Mouse (Mus musculus): ENCODE measurements around the gene Plekhg1. TPM values are rescaled to one million over a fixed set of nuclear protein-coding genes. Genes with fewer than 3 reads are reported as not detected.

The Plekhg1 gene
- polyA plus RNA-seq, 1 experiment from 2014 or later: 12.4 TPM

DNA sequence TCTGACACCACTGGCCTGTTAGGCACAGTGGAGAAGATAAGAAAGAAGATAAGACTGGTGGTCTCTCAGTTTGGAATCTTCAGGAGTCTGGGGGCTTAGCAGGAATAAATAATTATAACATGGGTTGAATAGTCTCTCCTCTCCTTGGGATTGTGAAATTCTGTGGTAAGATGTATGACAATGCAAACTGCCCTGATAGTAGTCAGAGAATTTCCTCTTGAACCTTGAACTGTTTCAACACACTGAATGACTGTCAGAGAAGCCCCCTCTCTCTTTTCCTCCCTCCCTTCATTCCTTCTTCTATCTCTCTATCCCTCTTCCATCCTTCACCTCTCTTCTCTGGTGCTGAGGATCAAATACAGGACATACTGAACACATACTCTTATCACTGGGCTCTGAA is 196.7 kb downstream of the Plekhg1 start:
- DNase-seq: no peak
- H3K27ac ChIP-seq (ENCODE audit: low read depth): no peak overlapping the region
- no peak overlapping the region for H3K4me3 ChIP-seq (ENCODE audit: low read depth, low read length)
- H3K9ac ChIP-seq: no peak overlapping the region
- H3K9me3 ChIP-seq (ENCODE audit: low read depth, low read length): no peaks in the 10 kb centered on the region
- H3K36me3 ChIP-seq (ENCODE audit: insufficient read depth): 0 out of 2 replicates have a peak, but pooled peaks cover 8% of the 10 kb centered on the region
- no peak for TF ChIP-seq CTCF (IDR thresholded peaks at IDR 0.05; ENCODE audit: low read depth)
- H3K4me2 ChIP-seq: no peak overlapping the region
- ATAC-seq (ENCODE audit: insufficient read depth): no peak
- peaks cover 6% of the 10 kb centered on the region; the same call in 1 of the 2 replicates for H3K4me1 ChIP-seq (ENCODE audit: insufficient read depth)
- no peaks in the 10 kb centered on the region for H3K27me3 ChIP-seq (ENCODE audit: insufficient read depth, low read length)

DNA sequence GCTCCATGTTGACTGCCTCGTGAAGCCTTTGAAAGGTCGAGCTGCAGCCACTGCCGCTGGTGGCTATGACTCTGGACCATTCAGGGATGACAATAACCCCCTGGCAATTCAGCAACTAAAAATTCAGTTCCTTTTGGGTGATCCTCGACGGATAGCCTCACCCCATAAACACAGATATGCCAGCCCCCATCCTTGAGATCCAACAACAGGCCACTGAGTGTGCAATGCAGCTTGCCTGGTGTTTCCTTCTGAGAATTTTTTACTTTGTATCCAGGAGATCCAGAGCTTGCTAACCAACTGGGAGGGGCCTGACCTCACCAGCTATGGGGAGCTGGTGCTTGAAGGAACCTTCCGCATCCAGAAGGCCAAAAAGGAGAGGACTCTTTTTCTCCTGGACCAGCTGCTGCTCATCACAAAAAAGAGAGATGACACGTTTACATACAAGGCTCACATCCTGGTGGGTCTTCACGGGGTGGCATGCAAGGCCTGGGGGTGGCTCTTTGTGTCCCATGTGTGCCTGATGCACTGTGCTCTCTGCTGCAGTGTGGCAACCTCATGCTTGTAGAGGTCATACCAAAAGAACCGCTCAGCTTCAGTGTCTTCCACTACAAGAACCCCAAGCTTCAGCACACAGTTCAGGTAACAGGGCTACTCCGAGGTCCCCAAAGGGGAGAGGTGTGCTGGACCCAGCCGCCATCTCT is 199.9 kb downstream of the Plekhg1 start:
- peaks cover 6% of the 10 kb centered on the region; the same call in 1 of the 2 replicates for H3K4me1 ChIP-seq (ENCODE audit: insufficient read depth)
- no peak for TF ChIP-seq CTCF (IDR thresholded peaks at IDR 0.05; ENCODE audit: low read depth)
- H3K9me3 ChIP-seq (ENCODE audit: low read depth, low read length): no peaks in the 10 kb centered on the region
- peak overlapping the region; percentile 83 for H3K27ac ChIP-seq (ENCODE audit: low read depth)
- H3K4me2 ChIP-seq: no peak overlapping the region
- H3K27me3 ChIP-seq (ENCODE audit: insufficient read depth, low read length): no peaks in the 10 kb centered on the region
- no peak overlapping the region for H3K9ac ChIP-seq
- no peak overlapping the region for H3K4me3 ChIP-seq (ENCODE audit: low read depth, low read length)
- DNase-seq (no peak), ATAC-seq (ENCODE audit: insufficient read depth) (no peak)
- H3K36me3 ChIP-seq (ENCODE audit: insufficient read depth): 0 out of 2 replicates have a peak, but pooled peaks cover 8% of the 10 kb centered on the region
- 84% methylated on average over 11 of the region's 11 CpGs for WGBS

DNA sequence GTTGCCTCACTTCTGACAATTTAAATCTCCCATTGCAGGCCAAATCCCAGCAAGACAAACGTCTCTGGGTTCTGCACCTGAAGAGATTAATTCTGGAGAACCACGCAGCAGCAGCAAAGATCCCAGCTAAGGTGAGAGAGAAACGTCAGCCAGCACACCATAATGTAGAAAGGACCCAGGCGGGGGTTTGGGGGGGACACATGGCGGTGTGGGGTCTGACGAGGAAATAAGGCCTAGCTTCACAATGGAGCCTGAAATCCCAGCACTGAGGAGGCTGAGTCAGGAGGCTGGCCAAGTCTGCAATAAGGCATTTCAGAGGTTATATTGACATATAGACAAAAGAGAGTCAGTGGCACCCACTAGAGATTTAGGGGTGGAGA is 200.4 kb downstream of the Plekhg1 start:
- ATAC-seq (ENCODE audit: insufficient read depth) (no peak), DNase-seq (no peak)
- Histone ChIP-seq H3K4me2 (no peak overlapping the region), H3K9ac (no peak overlapping the region), H3K27ac (ENCODE audit: low read depth) (peak overlapping the region; percentile 83), H3K4me3 (ENCODE audit: low read depth, low read length) (no peak overlapping the region), H3K9me3 (ENCODE audit: low read depth, low read length) (no peaks in the 10 kb centered on the region), H3K4me1 (ENCODE audit: insufficient read depth) (peaks cover 6% of the 10 kb centered on the region; the same call in 1 of the 2 replicates), H3K36me3 (ENCODE audit: insufficient read depth) (0 out of 2 replicates have a peak, but pooled peaks cover 8% of the 10 kb centered on the region), H3K27me3 (ENCODE audit: insufficient read depth, low read length) (no peaks in the 10 kb centered on the region)
- WGBS: 81% methylated on average over 6 of the region's 6 CpGs
- TF ChIP-seq CTCF (IDR thresholded peaks at IDR 0.05; ENCODE audit: low read depth): no peak

DNA sequence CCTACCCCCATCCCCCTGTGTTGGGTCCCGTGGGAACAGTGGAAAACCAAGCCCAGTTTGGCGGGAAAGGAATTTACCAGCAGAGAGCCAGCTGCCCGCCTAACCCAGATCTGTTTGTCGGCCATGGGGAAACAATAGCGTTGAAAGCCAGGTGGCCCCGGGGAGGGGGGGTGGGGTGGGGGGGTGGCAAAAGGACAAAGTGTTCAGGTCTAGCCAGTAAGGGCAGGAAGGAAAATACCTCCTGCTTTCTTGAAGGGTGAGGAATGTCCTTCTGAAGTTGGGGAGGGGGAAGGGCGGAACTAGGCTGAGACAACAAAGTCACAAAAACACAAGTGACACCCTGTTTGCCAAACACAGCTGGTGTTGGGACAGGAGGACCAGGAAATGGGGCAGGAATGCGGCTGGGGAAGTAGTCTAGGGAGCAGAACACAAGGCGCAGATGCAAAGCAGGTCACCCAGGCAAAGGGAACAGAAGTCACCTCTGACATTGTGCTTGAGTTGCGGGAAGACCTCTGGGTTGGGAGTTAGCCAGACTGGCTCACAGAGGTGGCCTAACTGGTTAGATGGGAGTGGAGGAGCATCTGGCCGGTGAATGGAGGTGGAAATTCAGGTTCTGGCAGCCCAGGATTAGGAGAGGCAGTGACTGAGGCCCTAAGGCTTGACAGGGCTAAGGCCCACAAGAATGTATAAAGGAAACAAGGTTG is 201.0 kb downstream of the Plekhg1 start:
- peak; percentile 87 for ATAC-seq (ENCODE audit: insufficient read depth)
- peak; percentile 78 for DNase-seq

DNA sequence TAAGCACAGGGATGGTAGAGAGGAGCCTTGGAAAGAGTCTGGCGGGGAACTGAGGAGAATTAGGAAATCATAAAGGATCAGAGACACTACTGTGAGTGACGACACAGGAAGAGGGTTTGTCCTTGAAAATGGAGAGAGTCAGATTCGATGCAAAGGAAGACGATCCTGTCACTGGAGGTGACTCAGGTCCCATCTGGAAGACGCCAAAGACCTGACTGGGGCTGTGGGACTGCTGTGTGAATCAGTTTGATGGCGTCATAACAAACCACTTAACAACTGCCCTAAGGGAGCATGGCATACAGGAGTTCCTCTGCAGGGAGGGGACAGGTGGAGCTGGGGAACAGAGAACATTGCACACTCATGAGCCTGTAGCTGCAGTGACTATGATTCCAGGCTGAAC is 202.1 kb downstream of the Plekhg1 start:
- Histone ChIP-seq H3K4me1 (ENCODE audit: insufficient read depth) (peaks cover 6% of the 10 kb centered on the region; the same call in 1 of the 2 replicates), H3K9me3 (ENCODE audit: low read depth, low read length) (no peaks in the 10 kb centered on the region), H3K4me3 (ENCODE audit: low read depth, low read length) (no peak overlapping the region), H3K27me3 (ENCODE audit: insufficient read depth, low read length) (no peaks in the 10 kb centered on the region), H3K9ac (no peak overlapping the region), H3K27ac (ENCODE audit: low read depth) (peak overlapping the region; percentile 83), H3K4me2 (no peak overlapping the region), H3K36me3 (ENCODE audit: insufficient read depth) (0 out of 2 replicates have a peak, but pooled peaks cover 8% of the 10 kb centered on the region)
- no peak for ATAC-seq (ENCODE audit: insufficient read depth)
- no peak for TF ChIP-seq CTCF (IDR thresholded peaks at IDR 0.05; ENCODE audit: low read depth)
- DNase-seq: no peak
- WGBS: 54% methylated on average over 6 of the region's 6 CpGs

More for the DNA sequence above, 201.0 kb downstream of the Plekhg1 start:
- no peaks in the 10 kb centered on the region for H3K9me3 ChIP-seq (ENCODE audit: low read depth, low read length)
- no peak overlapping the region for H3K4me3 ChIP-seq (ENCODE audit: low read depth, low read length)
- no peak overlapping the region for H3K9ac ChIP-seq
- peak overlapping the region; percentile 83 for H3K27ac ChIP-seq (ENCODE audit: low read depth)
- peaks cover 6% of the 10 kb centered on the region; the same call in 1 of the 2 replicates for H3K4me1 ChIP-seq (ENCODE audit: insufficient read depth)
- H3K27me3 ChIP-seq (ENCODE audit: insufficient read depth, low read length): no peaks in the 10 kb centered on the region
- 0 out of 2 replicates have a peak, but pooled peaks cover 8% of the 10 kb centered on the region for H3K36me3 ChIP-seq (ENCODE audit: insufficient read depth)
- no peak for TF ChIP-seq CTCF (IDR thresholded peaks at IDR 0.05; ENCODE audit: low read depth)
- WGBS: 19% methylated on average over 11 of the region's 11 CpGs
- H3K4me2 ChIP-seq: no peak overlapping the region

DNA sequence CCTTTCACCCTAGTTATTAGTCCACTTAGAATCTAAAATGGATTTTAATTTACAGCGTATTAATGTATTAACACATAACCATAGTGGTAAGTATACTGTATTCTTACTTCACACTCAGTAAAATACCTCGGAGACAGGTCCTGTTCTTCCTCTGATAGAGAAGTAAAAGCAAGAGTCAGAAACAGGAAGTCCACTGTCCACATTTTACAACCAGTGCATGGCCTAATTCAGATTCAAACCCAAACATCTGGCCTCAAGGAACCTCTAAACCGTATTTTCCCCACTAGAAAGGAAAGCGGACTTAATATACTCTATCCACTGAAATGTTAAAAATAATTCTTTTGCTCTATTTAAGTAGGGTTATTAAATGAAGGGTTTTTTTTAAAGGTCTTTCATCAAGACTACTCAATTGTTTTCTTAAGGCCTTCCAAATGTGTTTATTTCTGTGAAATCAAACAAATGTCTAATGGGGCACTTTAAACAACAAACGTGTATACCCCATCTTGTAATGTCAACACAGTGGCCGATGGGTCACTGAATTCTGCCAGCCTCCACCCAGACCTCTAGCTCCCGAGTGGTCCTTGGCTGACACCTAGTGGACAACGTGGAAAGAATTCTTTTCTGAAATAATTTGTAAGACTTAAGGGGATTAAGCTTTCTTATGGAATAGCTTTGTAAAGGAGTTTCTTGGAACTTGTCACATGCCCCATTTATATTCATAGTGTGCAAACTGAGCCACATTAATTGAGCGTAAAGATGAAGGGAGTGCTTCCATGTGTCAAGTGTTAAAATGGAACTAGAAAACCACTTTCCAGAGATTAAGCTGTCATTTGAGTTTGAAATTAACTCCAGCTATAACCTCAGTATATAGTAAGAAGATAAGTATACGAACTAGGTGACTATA is 203.6 kb downstream of the Plekhg1 start:
- Histone ChIP-seq H3K4me2 (no peak overlapping the region), H3K27me3 (ENCODE audit: insufficient read depth, low read length) (no peaks in the 10 kb centered on the region), H3K9me3 (ENCODE audit: low read depth, low read length) (no peaks in the 10 kb centered on the region), H3K27ac (ENCODE audit: low read depth) (no peak overlapping the region), H3K9ac (no peak overlapping the region), H3K36me3 (ENCODE audit: insufficient read depth) (peaks cover 10% of the 10 kb centered on the region; the same call in 1 of the 2 replicates), H3K4me1 (ENCODE audit: insufficient read depth) (peaks cover 6% of the 10 kb centered on the region; the same call in 1 of the 2 replicates), H3K4me3 (ENCODE audit: low read depth, low read length) (no peak overlapping the region)
- DNase-seq: peak; percentile 92
- 30% methylated on average over 10 of the region's 10 CpGs for WGBS
- TF ChIP-seq CTCF (IDR thresholded peaks at IDR 0.05; ENCODE audit: low read depth): peak; percentile 91
- no peak for ATAC-seq (ENCODE audit: insufficient read depth)

Data from lung, embryonic 14.5 days (tissue).